Mouse (Mus musculus) midbrain, embryonic 16.5 days (tissue): ENCODE data around the gene Stac2. TPM values are rescaled to one million over a fixed set of nuclear protein-coding genes. Genes with fewer than 3 reads are reported as not detected.
A peak's percentile ranks its signal among the peaks of the same experiment; 100 is the strongest.

ENCODE experiments used
- ATAC-seq: fragments of 200-750 bp; cut with Nextera tagmentation; 2 replicates; pipeline ENCODE4 v1.8.0; 2017; ENCODE audit warnings: moderate TSS enrichment
- H3K27ac ChIP-seq: fragments of 300-500 bp; sonication (generic); 2 replicates; pipeline ENCODE4 v1.5.1; 2014; ENCODE audit warnings: mild to moderate bottlenecking, low read length, mixed read lengths
- H3K27me3 ChIP-seq: fragments of 300-500 bp; sonication (generic); 2 replicates; pipeline ENCODE4 v1.6.1; 2014; ENCODE audit warnings: low read depth, low read length, mixed read lengths; ENCODE audit not compliant: control insufficient read depth, insufficient read depth
- H3K36me3 ChIP-seq: fragments of 300-500 bp; sonication (generic); 2 replicates; pipeline ENCODE4 v1.6.1; 2014; ENCODE audit warnings: mild to moderate bottlenecking, low read length, moderate library complexity, mixed read lengths; ENCODE audit not compliant: control insufficient read depth, insufficient read depth
- H3K4me1 ChIP-seq: fragments of 300-500 bp; sonication (generic); 2 replicates; pipeline ENCODE4 v1.6.1; 2014; ENCODE audit warnings: mild to moderate bottlenecking, low read length, mixed read lengths; ENCODE audit not compliant: control insufficient read depth, insufficient read depth
- H3K4me2 ChIP-seq: fragments of 300-500 bp; sonication (generic); 2 replicates; pipeline ENCODE4 v1.6.1; 2014; ENCODE audit warnings: mild to moderate bottlenecking, low read length, mixed read lengths
- H3K4me3 ChIP-seq: fragments of 300-500 bp; sonication (generic); 2 replicates; pipeline ENCODE4 v1.5.1; 2014; ENCODE audit warnings: low read depth, mild to moderate bottlenecking, low read length, moderate library complexity, mixed read lengths
- H3K9ac ChIP-seq: fragments of 300-500 bp; sonication (generic); 2 replicates; pipeline ENCODE4 v1.6.1; 2014; ENCODE audit warnings: low read depth, low read length, mixed read lengths
- H3K9me3 ChIP-seq: fragments of 300-500 bp; sonication (generic); replicated peaks from 2 replicates; pipeline ENCODE4 v1.6.1; 2014; ENCODE audit warnings: mild to moderate bottlenecking, low read length, mixed read lengths; ENCODE audit not compliant: control insufficient read depth, poor library complexity, severe bottlenecking
- WGBS: fragments of 180-500 bp; shearing (Covaris S2); extraction: QIAGEN DNeasy Blood & Tissue Kit; methylation state at CpG from one replicate; pipeline ENCODE4 v1.1.7; 2014; 5-methylcytosine and 5-hydroxymethylcytosine counted together
- polyA plus RNA-seq: library from polyadenylated mRNA; unstranded; fragments of >200 nt; fragmentation: Nextera tagmentation; extraction: Ambion mirVana; gene quantifications from 2 replicates; pipeline ENCODE4 v1.2.1, GENCODE M21; 2015

Gene Stac2
- polyA plus RNA-seq, 1 experiment from 2014 or later = 4.0 TPM

DNA sequence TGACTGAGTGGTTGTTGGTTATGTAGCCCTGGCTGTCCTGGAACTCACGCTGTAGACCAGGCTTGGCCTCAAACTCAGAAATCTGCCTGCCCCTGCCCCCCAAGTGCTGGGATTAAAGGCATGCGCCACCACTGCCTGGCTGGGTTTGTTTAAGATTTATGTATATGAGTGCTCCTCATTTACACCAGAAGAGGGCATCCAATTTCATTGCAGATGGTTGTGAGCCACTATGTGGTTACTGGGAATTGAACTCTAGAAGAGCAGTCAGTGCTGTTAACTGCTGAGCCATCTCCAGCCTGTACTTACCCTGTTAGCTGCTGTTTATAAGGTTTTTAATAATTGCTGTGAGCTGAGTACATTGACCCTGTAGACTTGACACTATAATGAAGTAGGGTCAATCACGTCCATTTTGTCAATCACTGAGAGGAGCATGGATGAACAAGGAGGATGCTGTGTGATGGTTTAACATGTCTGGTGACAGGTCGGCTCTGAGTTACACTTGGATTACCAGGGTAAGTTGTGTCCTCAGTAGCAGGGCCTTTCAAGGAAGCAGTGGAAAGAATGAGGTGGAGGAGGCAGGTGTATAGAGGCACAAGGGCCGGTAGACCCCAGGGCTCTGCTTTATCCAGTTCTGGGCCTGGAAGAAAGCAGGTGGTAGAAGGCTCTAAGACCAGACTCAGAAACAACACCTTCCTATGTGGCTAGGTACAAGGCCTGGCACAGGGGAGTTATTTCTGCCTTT lies 22.4 kb downstream of the Stac2 start:
- no peak overlapping the region for H3K27ac ChIP-seq
- no peak overlapping the region for H3K4me3 ChIP-seq
- no peaks in the 10 kb centered on the region for H3K9me3 ChIP-seq
- H3K9ac ChIP-seq = no peak overlapping the region
- H3K36me3 ChIP-seq = peaks cover 23% of the 10 kb centered on the region
- H3K4me1 ChIP-seq = peaks cover 25% of the 10 kb centered on the region
- H3K4me2 ChIP-seq = no peak overlapping the region
- WGBS = 55% methylated on average over 5 of the region's 5 CpGs
- H3K27me3 ChIP-seq = no peaks in the 10 kb centered on the region
- ATAC-seq = no peak

- H3K4me2 ChIP-seq = peak overlapping the region; percentile 71
- H3K27ac ChIP-seq = no peak overlapping the region
- WGBS = 18% methylated on average over 7 of the region's 7 CpGs
- H3K9ac ChIP-seq = peak overlapping the region; percentile 98
- H3K27me3 ChIP-seq = no peaks in the 10 kb centered on the region
- ATAC-seq = no peak
- peaks cover 26% of the 10 kb centered on the region for H3K4me1 ChIP-seq
- H3K36me3 ChIP-seq = peaks cover 23% of the 10 kb centered on the region
- H3K9me3 ChIP-seq = no peaks in the 10 kb centered on the region
- H3K4me3 ChIP-seq = peak overlapping the region; percentile 83
Observed at GRCm38 (mm10) chr11:98027785-98028184, 25.5 kb downstream of the Stac2 start.

DNA sequence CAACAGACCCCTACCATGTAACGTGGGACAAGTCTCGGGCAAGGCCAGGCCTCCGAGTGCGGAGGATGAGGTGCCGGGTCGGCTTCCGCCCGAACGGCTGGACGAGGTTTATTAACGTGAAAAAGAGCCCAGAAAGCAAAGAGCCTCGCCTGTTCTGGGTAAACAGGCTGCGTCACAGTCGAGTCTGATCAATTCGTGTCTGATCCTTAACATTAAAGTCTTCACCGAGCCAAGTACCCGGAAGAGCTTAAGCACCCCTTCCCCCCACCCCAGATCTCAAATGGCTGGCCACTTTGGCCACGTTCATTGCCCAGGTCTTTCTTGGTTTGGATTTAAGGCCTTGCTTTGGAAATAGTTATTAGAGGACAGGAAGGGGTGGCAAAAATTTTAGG lies 26.0 kb downstream of the Stac2 start:
- Histone ChIP-seq H3K4me2 (peak overlapping the region; percentile 71), H3K27me3 (no peaks in the 10 kb centered on the region), H3K9ac (peak overlapping the region; percentile 98), H3K36me3 (peaks cover 23% of the 10 kb centered on the region), H3K4me1 (peaks cover 26% of the 10 kb centered on the region), H3K27ac (peak overlapping the region; percentile 85), H3K4me3 (peak overlapping the region; percentile 83), H3K9me3 (no peaks in the 10 kb centered on the region)
- 0% methylated on average over 18 of the region's 18 CpGs for WGBS
- ATAC-seq = no peak

DNA sequence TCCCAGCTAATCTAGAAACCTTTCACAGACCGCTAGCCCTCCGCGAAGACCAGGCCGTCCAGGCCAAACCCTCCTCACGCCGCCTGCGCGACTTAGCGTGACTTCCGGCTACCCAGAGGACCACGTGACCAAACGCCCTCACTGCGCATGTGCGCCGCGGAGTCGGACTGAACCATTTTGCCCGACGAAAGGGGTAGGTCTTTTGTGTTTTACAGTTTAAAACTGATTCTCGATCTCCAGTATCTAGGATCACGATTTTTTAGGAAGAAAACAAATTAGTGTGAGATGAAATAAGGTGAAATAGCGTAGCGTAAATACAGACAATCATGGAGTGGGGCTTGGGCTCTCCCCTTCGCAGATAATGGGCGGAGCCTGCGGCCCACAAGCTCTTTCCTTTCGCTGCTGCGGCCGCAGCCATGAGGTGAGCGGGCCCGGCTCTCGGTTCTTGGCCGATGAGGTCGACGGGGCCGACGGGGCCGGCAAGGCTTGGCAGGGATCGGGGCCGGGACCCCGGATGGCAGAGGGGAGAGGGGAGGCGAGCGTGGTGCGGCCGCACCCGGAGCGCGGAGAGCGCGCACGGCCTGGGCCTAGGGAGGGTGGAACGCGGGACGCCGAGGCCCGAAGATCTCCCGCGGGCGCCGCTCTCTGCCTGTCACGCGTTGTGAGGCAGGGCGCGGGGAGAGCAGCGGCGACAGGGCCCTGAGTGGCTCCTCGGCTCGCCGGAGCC lies 26.5 kb downstream of the Stac2 start, which contains the start of gene Rpl19:
Gene Rpl19 (plus strand): TSS at position 141 of the 727 bp plus-strand sequence.
- ATAC-seq = peak; percentile 54
- Histone ChIP-seq H3K4me1 (peaks cover 26% of the 10 kb centered on the region), H3K4me3 (peak within 1 kb of the TSS; percentile 83), H3K27ac (peak within 1 kb of the TSS; percentile 85), H3K27me3 (no peaks in the 10 kb centered on the region), H3K36me3 (peaks cover 23% of the 10 kb centered on the region), H3K9ac (peak within 1 kb of the TSS; percentile 98), H3K9me3 (no peaks in the 10 kb centered on the region), H3K4me2 (peak within 1 kb of the TSS; percentile 71)
- WGBS = under 1% methylated on average over 57 of the region's 69 CpGs

DNA sequence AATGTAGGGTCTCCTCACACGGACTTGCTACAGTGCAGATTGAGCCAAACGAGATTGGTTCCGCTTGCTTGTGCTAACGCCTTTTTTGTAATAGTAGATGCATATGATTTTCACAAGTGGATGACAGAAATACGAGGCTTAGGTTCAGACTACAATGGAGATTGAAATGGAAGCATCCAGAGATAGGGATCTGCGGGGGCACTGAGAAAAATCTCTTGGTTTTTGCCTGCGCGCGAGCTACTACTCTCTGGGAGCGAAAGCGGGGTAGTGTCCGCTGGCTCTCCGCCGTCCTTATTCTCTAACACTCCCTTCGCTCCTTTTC lies 27.1 kb downstream of the Stac2 start:
- no peak for ATAC-seq
- Histone ChIP-seq H3K27ac (peak overlapping the region; percentile 85), H3K9ac (peak overlapping the region; percentile 98), H3K4me3 (peak overlapping the region; percentile 83), H3K9me3 (no peaks in the 10 kb centered on the region), H3K4me2 (peak overlapping the region; percentile 71), H3K4me1 (peaks cover 29% of the 10 kb centered on the region), H3K27me3 (no peaks in the 10 kb centered on the region), H3K36me3 (peaks cover 21% of the 10 kb centered on the region)
- WGBS = 5% methylated on average over 15 of the region's 15 CpGs

- Histone ChIP-seq H3K9ac (no peak overlapping the region), H3K27ac (no peak overlapping the region), H3K36me3 (peaks cover 10% of the 10 kb centered on the region), H3K9me3 (no peaks in the 10 kb centered on the region), H3K4me1 (peaks cover 45% of the 10 kb centered on the region), H3K4me2 (no peak overlapping the region), H3K4me3 (no peak overlapping the region), H3K27me3 (no peaks in the 10 kb centered on the region)
- no peak for ATAC-seq
- WGBS = 93% methylated on average over 3 of the region's 3 CpGs
Observed at GRCm38 (mm10) chr11:98024516-98024915, 28.7 kb downstream of the Stac2 start.

- H3K27me3 ChIP-seq = no peaks in the 10 kb centered on the region
- peak within 1 kb of the TSS; percentile 80 for H3K4me3 ChIP-seq
- 2% methylated on average over 38 of the region's 52 CpGs for WGBS
- H3K9me3 ChIP-seq = no peaks in the 10 kb centered on the region
- H3K4me1 ChIP-seq = peaks cover 50% of the 10 kb centered on the region
- peak within 1 kb of the TSS; percentile 81 for H3K4me2 ChIP-seq
- H3K9ac ChIP-seq = peak within 1 kb of the TSS; percentile 95
- H3K36me3 ChIP-seq = peaks cover 4% of the 10 kb centered on the region
- peak within 1 kb of the TSS; percentile 95 for H3K27ac ChIP-seq
- peak; percentile 41 for ATAC-seq
Observed at GRCm38 (mm10) chr11:98022555-98023371, 30.5 kb downstream of the Stac2 start, which contains the start of gene Cacnb1. Cacnb1 (minus strand) TSS chr11:98023034.

GRCm38 (mm10) chr11:98022253-98022554 lies 31.1 kb downstream of the Stac2 start:
- Histone ChIP-seq H3K9ac (peak overlapping the region; percentile 95), H3K4me3 (peak overlapping the region; percentile 80), H3K27ac (peak overlapping the region; percentile 95), H3K4me1 (peaks cover 46% of the 10 kb centered on the region), H3K27me3 (no peaks in the 10 kb centered on the region), H3K9me3 (no peaks in the 10 kb centered on the region), H3K36me3 (peaks cover 8% of the 10 kb centered on the region), H3K4me2 (peak overlapping the region; percentile 81)
- WGBS = 0% methylated on average over 12 of the region's 23 CpGs
- ATAC-seq = peak; percentile 36
